Mouse (Mus musculus) lung, embryonic 15.5 days (tissue): ENCODE data around the gene Slc38a3. TPM values are rescaled to one million over a fixed set of nuclear protein-coding genes. Genes with fewer than 3 reads are reported as not detected.

Experiments
- ATAC-seq: fragments of 200-750 bp; cut with Nextera tagmentation; 2 replicates; pipeline ENCODE4 v1.8.0; 2017; ENCODE audit warnings: moderate number of reproducible peaks, borderline replicate concordance; ENCODE audit not compliant: low FRiP score, low TSS enrichment; ENCODE audit errors: extremely low read depth
- H3K27ac ChIP-seq: fragments of 300-500 bp; sonication (generic); 2 replicates; pipeline ENCODE4 v1.5.1; 2015; ENCODE audit warnings: moderate library complexity, mild to moderate bottlenecking, inconsistent platforms
- H3K27me3 ChIP-seq: fragments of 300-500 bp; sonication (generic); 2 replicates; pipeline ENCODE4 v1.6.1; 2015; ENCODE audit warnings: inconsistent platforms
- H3K36me3 ChIP-seq: fragments of 300-500 bp; sonication (generic); 2 replicates; pipeline ENCODE4 v1.6.1; 2015; ENCODE audit warnings: inconsistent platforms
- H3K4me1 ChIP-seq: fragments of 300-500 bp; sonication (generic); 2 replicates; pipeline ENCODE4 v1.6.1; 2015; ENCODE audit warnings: inconsistent platforms
- H3K4me2 ChIP-seq: fragments of 300-500 bp; sonication (generic); 2 replicates; pipeline ENCODE4 v1.6.1; 2015; ENCODE audit warnings: inconsistent platforms, mild to moderate bottlenecking, moderate library complexity
- H3K4me3 ChIP-seq: fragments of 300-500 bp; sonication (generic); 2 replicates; pipeline ENCODE4 v1.5.1; 2015; ENCODE audit warnings: mild to moderate bottlenecking, inconsistent platforms
- H3K9ac ChIP-seq: fragments of 300-500 bp; sonication (generic); 2 replicates; pipeline ENCODE4 v1.6.1; 2015; ENCODE audit warnings: inconsistent platforms
- H3K9me3 ChIP-seq: fragments of 300-500 bp; sonication (generic); 2 replicates; pipeline ENCODE4 v1.6.1; 2016; ENCODE audit warnings: inconsistent platforms
- WGBS: fragments of 180-500 bp; shearing (Covaris S2); methylation state at CpG from one replicate; pipeline ENCODE4 v1.1.7; 2015; 5-methylcytosine and 5-hydroxymethylcytosine counted together
- polyA plus RNA-seq: library from polyadenylated mRNA; unstranded; fragments of >200 nt; fragmentation: Nextera tagmentation; extraction: Ambion mirVana; gene quantifications from 2 replicates; pipeline ENCODE4 v1.2.1, GENCODE M21; 2015

Slc38a3 gene
- polyA plus RNA-seq, 1 experiment from 2014 or later, result 3.9 TPM

- Histone ChIP-seq H3K4me3 (no peak overlapping the region), H3K4me1 (no peaks in the 10 kb centered on the region), H3K9me3 (no peaks in the 10 kb centered on the region), H3K36me3 (no peaks in the 10 kb centered on the region), H3K9ac (no peak overlapping the region), H3K27ac (no peak overlapping the region), H3K4me2 (no peak overlapping the region), H3K27me3 (peaks cover 3% of the 10 kb centered on the region; the same call in 1 of the 2 replicates)
- no peak for ATAC-seq
- 92% methylated on average over 3 of the region's 3 CpGs for WGBS
Observed at GRCm38 (mm10) chr9:107659961-107660360, 9.4 kb downstream of the Slc38a3 start.

- Histone ChIP-seq H3K27ac (no peak overlapping the region), H3K9me3 (no peaks in the 10 kb centered on the region), H3K4me3 (no peak overlapping the region), H3K4me2 (no peak overlapping the region), H3K36me3 (no peaks in the 10 kb centered on the region), H3K9ac (no peak overlapping the region), H3K27me3 (no peaks in the 10 kb centered on the region), H3K4me1 (no peaks in the 10 kb centered on the region)
- WGBS, result 69% methylated on average over 10 of the region's 10 CpGs
- ATAC-seq, result no peak
Observed at GRCm38 (mm10) chr9:107659551-107659950, 9.8 kb downstream of the Slc38a3 start.

GRCm38 (mm10) chr9:107658096-107658495 lies 11.2 kb downstream of the Slc38a3 start:
- no peak for ATAC-seq
- no peaks in the 10 kb centered on the region for H3K9me3 ChIP-seq
- H3K36me3 ChIP-seq, result no peaks in the 10 kb centered on the region
- no peak overlapping the region for H3K4me3 ChIP-seq
- 79% methylated on average over 6 of the region's 6 CpGs for WGBS
- no peak overlapping the region for H3K9ac ChIP-seq
- no peak overlapping the region for H3K27ac ChIP-seq
- no peaks in the 10 kb centered on the region for H3K27me3 ChIP-seq
- no peak overlapping the region for H3K4me2 ChIP-seq
- H3K4me1 ChIP-seq, result no peaks in the 10 kb centered on the region

- ATAC-seq, result no peak
- WGBS, result 81% methylated on average over 5 of the region's 5 CpGs
- H3K4me3 ChIP-seq, result no peak overlapping the region
Observed at GRCm38 (mm10) chr9:107657144-107657543, 12.2 kb downstream of the Slc38a3 start.

GRCm38 (mm10) chr9:107654585-107654984 lies 14.7 kb downstream of the Slc38a3 start:
- Histone ChIP-seq H3K9ac (no peak overlapping the region), H3K4me3 (no peak overlapping the region), H3K4me2 (no peak overlapping the region), H3K36me3 (no peaks in the 10 kb centered on the region), H3K27ac (no peak overlapping the region), H3K9me3 (no peaks in the 10 kb centered on the region), H3K27me3 (no peaks in the 10 kb centered on the region), H3K4me1 (peaks cover 11% of the 10 kb centered on the region)
- WGBS, result 65% methylated on average over 4 of the region's 4 CpGs
- no peak for ATAC-seq

More at GRCm38 (mm10) chr9:107657144-107657543, 12.2 kb downstream of the Slc38a3 start:
- H3K27me3 ChIP-seq, result no peaks in the 10 kb centered on the region
- H3K9ac ChIP-seq, result no peak overlapping the region
- H3K4me2 ChIP-seq, result no peak overlapping the region
- H3K36me3 ChIP-seq, result no peaks in the 10 kb centered on the region
- H3K27ac ChIP-seq, result no peak overlapping the region
- no peaks in the 10 kb centered on the region for H3K9me3 ChIP-seq
- H3K4me1 ChIP-seq, result no peaks in the 10 kb centered on the region

GRCm38 (mm10) chr9:107653474-107653873 lies 15.9 kb downstream of the Slc38a3 start:
- WGBS, result 70% methylated on average over 2 of the region's 2 CpGs
- no peak overlapping the region for H3K4me3 ChIP-seq
- H3K4me1 ChIP-seq, result peaks cover 17% of the 10 kb centered on the region
- ATAC-seq, result no peak
- no peak overlapping the region for H3K27ac ChIP-seq
- no peaks in the 10 kb centered on the region for H3K9me3 ChIP-seq
- H3K27me3 ChIP-seq, result no peaks in the 10 kb centered on the region
- no peak overlapping the region for H3K4me2 ChIP-seq
- H3K36me3 ChIP-seq, result no peaks in the 10 kb centered on the region
- no peak overlapping the region for H3K9ac ChIP-seq

GRCm38 (mm10) chr9:107650708-107651481 lies 18.4 kb downstream of the Slc38a3 start:
- Histone ChIP-seq H3K4me1 (peaks cover 17% of the 10 kb centered on the region), H3K4me3 (no peak overlapping the region), H3K9ac (no peak overlapping the region), H3K27me3 (no peaks in the 10 kb centered on the region), H3K9me3 (no peaks in the 10 kb centered on the region), H3K36me3 (no peaks in the 10 kb centered on the region), H3K4me2 (no peak overlapping the region), H3K27ac (no peak overlapping the region)
- ATAC-seq, result 0 out of 2 replicates have a peak, but pooled peaks have one; percentile 16
- WGBS, result 29% methylated on average over 12 of the region's 12 CpGs

GRCm38 (mm10) chr9:107650225-107650624 lies 19.1 kb downstream of the Slc38a3 start:
- 68% methylated on average over 7 of the region's 7 CpGs for WGBS
- no peak for ATAC-seq
- H3K4me1 ChIP-seq, result peaks cover 20% of the 10 kb centered on the region
- H3K4me2 ChIP-seq, result no peak overlapping the region
- H3K27me3 ChIP-seq, result no peaks in the 10 kb centered on the region
- H3K9ac ChIP-seq, result no peak overlapping the region
- no peak overlapping the region for H3K27ac ChIP-seq
- no peaks in the 10 kb centered on the region for H3K36me3 ChIP-seq
- H3K4me3 ChIP-seq, result no peak overlapping the region
- H3K9me3 ChIP-seq, result no peaks in the 10 kb centered on the region

- no peaks in the 10 kb centered on the region for H3K9me3 ChIP-seq
- peaks cover 33% of the 10 kb centered on the region for H3K4me1 ChIP-seq
- H3K27me3 ChIP-seq, result no peaks in the 10 kb centered on the region
- H3K9ac ChIP-seq, result no peak overlapping the region
- H3K27ac ChIP-seq, result no peak overlapping the region
- no peak overlapping the region for H3K4me3 ChIP-seq
- H3K4me2 ChIP-seq, result no peak overlapping the region
- H3K36me3 ChIP-seq, result no peaks in the 10 kb centered on the region
- WGBS, result 44% methylated on average over 3 of the region's 3 CpGs
- no peak for ATAC-seq
Observed at GRCm38 (mm10) chr9:107648767-107649166, 20.6 kb downstream of the Slc38a3 start.

- ATAC-seq, result no peak
- WGBS, result 75% methylated on average over 6 of the region's 6 CpGs
- no peaks in the 10 kb centered on the region for H3K27me3 ChIP-seq
- H3K4me2 ChIP-seq, result no peak overlapping the region
- H3K9ac ChIP-seq, result no peak overlapping the region
- H3K4me1 ChIP-seq, result peaks cover 33% of the 10 kb centered on the region
- H3K9me3 ChIP-seq, result no peaks in the 10 kb centered on the region
- no peak overlapping the region for H3K27ac ChIP-seq
- H3K36me3 ChIP-seq, result no peaks in the 10 kb centered on the region
- H3K4me3 ChIP-seq, result no peak overlapping the region
Observed at GRCm38 (mm10) chr9:107646975-107647374, 22.4 kb downstream of the Slc38a3 start.

- 0 out of 2 replicates have a peak overlapping the region, but pooled peaks have one; percentile 22 for H3K4me2 ChIP-seq
- H3K9ac ChIP-seq, result no peak overlapping the region
- H3K36me3 ChIP-seq, result no peaks in the 10 kb centered on the region
- no peak overlapping the region for H3K4me3 ChIP-seq
- no peaks in the 10 kb centered on the region for H3K27me3 ChIP-seq
- 13% methylated on average over 5 of the region's 5 CpGs for WGBS
- H3K4me1 ChIP-seq, result peaks cover 28% of the 10 kb centered on the region
- no peak overlapping the region for H3K27ac ChIP-seq
- no peaks in the 10 kb centered on the region for H3K9me3 ChIP-seq
- ATAC-seq, result peak; percentile 65; the same call in 1 of the 2 replicates
Observed at GRCm38 (mm10) chr9:107645577-107645976, 23.8 kb downstream of the Slc38a3 start.

- 40% methylated on average over 7 of the region's 7 CpGs for WGBS
- ATAC-seq, result no peak
- peak overlapping the region; percentile 45; the same call in 1 of the 2 replicates for H3K9ac ChIP-seq
- H3K9me3 ChIP-seq, result no peaks in the 10 kb centered on the region
- no peaks in the 10 kb centered on the region for H3K27me3 ChIP-seq
- peak overlapping the region; percentile 38; the same call in 1 of the 2 replicates for H3K4me3 ChIP-seq
- peaks cover 24% of the 10 kb centered on the region for H3K4me1 ChIP-seq
- H3K4me2 ChIP-seq, result peak overlapping the region; percentile 69
- no peak overlapping the region for H3K27ac ChIP-seq
- H3K36me3 ChIP-seq, result no peaks in the 10 kb centered on the region
Observed at GRCm38 (mm10) chr9:107645153-107645510, 24.2 kb downstream of the Slc38a3 start.
